Mouse (Mus musculus) kidney, postnatal 25 days (tissue): Measurements from ENCODE around the gene Adam12.

Source experiments
- DNase-seq, 2 experiments: peaks; one replicate each; pipeline ENCODE4 v3.0.0; 2021; ENCODE audit warnings: mixed read lengths in 2 of 2

Gene Adam12

DNA sequence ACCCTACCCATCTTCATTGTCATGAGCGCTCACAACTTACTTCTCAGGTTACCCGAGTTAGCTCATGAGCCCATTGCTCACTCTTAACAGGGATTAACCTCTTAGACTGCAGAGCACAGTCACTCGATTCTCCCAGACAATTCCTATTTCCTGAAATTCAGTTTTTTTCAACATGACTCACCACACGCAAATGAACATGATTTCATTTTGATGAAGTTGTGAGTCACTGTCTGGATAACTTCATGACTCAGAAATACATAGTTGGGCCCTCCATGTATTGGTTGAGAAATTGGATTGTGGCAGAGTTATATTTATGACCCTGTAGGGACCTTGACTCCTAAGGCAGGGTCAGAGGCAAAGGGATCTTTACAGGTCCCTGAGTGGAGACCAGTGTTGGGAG lies 230.4 kb downstream of the Adam12 start:
- no peak for DNase-seq

DNA sequence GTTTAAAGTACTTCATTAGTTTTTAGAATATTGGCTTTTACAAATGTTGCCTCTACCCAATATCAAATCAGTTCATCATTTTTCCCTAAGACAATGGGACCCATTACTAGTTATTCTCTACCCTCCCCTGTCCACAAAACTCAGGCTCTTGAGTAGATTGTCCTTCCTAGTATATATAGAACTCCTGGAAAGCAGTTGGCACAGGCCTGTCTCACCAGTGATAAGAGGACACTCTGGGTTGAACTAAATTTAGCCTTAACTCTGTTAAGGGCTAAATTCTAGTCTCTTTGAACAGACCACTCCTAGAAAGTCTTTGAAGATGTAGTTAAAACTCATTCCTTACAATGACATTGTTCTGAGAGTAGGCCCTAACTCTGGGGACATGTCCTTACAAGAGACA lies 241.0 kb downstream of the Adam12 start:
- DNase-seq, result no peak

DNA sequence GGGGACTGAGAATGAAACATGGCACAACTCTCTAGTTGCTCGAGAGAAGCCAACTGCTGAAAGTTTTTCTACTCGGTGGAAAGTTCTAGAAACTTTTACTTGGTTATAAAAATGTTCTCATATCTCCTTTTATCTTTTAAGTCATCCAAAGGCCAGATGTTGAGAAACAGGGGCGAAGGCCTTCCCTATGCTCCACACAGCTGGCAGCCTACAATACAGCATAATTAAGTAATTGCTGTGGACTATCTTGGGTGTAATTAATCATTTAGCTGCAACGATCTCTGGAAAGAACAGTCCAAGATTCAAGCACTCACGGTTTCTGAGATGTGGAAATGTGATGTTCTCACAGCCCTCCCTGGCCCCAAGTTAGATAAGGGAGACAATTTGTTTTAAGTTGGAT lies 243.6 kb downstream of the Adam12 start:
- DNase-seq, result peak in 1 of 2 experiments; percentile 42

DNA sequence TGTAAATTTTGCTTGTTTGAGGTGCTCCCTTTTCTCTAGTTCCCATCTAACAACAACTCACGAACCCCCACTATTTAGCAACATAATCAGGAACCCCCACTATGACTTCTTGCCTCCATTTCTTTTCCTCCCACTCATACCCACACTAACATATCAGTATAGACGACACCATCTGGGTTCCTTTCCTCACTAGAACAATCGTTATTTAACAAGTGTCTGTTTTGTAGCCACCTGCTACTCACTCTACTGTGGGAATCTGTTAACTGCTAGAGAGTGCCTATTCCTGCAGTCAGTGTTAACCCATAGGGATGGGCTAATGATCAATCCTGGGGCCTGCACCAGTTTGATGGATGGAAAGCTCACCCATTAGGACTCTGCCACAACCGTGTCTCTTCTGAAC lies 245.7 kb downstream of the Adam12 start:
- no peak for DNase-seq

DNA sequence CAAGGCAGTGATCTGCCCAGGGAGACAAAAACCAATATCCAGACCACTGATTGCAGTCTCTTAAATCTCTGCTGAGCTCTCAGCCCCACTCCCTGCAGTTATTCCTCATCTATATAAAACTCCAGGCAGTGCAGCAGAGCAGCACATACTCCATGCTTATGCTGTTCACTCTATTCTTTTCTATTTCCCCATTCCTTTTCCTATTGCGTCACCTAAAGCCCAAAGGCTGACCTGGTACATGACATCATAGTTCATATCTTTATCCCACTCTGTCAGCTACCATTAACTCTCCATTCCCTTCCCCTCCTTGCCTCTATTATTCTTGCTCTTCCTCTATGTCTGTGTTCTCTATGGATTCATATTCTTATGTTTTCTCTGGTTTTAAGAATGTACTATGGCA lies 246.3 kb downstream of the Adam12 start:
- DNase-seq, result no peak

DNA sequence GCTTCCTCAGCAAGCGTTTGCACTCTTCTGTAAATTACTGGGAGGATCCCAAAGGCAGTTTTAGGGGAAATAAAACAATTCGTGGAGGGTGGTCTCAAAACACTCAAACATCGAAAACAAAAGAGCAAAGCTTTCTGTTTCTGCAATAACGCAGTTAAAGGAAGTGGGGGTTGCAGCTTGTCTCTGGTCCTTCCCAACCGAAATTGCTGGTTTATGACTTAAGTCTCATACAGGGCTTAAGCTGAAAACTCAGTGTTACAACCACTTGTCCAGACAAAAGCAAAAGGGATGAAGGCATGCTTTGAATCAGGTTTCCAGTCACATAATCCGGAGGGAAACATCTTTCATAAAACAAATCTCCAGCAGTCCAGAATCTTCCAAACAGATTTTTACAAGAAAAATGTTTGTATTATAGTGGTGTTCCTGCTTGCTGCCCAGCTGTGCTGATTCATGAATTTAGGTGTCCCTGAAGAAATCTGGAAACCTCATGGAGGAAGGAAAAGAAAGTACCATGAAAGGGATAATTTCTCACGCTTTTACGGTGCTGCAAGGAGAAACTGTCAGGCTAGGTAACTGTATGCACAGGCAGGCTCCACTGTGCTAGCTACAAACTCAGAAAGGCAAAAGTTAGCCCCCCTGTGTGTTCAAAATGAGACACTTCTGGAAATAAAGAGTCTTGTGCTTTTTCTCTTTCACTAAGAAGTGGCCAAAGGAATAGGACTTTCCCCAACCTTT lies 255.4 kb downstream of the Adam12 start:
- DNase-seq, result no peak

DNA sequence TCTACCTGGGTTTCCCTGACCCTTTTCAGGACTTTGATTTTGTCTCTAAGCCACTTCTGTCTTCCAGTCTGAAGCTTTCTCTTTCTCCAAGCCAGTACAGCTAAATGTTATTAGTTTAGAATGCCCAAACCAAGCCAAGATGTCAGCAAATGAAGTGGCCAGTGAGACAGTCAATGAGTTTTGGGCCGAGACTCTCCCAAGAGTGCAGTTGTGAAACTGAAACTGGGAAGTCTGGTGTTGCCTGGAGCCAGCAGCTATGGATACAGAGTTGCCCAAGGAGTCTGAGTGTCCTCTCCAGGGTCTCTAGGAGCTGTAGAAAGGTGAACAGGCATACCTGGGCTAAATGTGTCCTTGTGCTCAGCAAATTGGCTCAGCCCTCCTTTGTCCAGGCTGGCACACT lies 260.9 kb downstream of the Adam12 start:
- no peak for DNase-seq

DNA sequence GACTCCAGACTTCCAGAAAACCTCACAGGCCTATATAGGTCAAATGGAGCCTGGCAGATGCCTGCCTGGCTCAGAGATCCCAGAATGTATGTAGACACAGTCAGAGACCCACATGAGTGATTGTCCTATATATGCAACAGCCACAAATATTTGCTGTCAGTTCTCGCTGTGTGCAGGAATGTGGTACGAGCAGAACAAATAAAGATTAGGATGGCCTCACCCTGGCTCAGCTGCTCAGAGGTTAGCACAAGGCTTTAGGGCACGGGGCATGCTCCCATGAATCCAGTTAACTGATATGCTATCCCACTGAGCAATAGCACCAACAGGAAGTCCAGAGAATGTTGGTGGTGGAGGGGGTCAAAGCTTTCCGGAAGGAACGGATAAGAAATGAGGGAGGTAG lies 261.5 kb downstream of the Adam12 start:
- DNase-seq, result peak; percentile 14 to 46

DNA sequence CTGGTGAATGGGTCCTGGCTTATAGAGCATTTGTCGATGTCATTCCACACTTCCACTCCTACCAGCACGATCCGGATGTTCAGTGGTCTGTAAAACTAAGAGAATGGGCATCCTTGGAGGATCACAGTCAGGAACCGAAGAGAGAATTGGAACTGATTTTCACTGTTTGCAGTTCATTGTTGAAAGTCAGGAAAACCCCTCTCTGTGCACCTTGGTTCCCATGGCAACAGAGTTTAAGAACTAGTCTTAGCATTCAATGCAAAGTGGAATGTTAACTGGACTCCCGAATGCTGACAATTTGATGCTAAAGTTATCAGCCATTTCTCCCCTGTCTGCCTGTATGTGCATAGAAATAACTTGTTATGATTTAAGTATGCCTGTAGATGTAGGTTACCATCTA lies 264.0 kb downstream of the Adam12 start:
- no peak for DNase-seq

DNA sequence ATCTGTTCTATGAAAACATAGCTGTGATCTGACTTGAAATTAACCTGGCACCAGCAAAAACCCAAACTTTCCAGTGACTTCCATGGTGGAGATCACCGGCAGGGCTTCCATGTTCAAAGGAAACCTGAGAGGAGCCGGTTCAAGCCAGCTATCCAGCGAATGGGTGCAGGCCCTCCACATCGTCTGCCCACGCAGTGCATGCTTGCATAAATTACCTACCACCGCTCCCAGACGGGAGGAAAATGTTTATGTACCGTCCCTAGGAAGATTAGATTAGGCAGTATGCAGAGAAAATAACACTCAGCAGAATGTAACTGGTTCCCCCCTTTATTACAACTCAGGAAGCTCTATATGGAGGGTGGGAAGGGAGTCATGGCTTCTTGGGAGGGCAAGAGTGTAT lies 268.4 kb downstream of the Adam12 start:
- DNase-seq, result no peak

DNA sequence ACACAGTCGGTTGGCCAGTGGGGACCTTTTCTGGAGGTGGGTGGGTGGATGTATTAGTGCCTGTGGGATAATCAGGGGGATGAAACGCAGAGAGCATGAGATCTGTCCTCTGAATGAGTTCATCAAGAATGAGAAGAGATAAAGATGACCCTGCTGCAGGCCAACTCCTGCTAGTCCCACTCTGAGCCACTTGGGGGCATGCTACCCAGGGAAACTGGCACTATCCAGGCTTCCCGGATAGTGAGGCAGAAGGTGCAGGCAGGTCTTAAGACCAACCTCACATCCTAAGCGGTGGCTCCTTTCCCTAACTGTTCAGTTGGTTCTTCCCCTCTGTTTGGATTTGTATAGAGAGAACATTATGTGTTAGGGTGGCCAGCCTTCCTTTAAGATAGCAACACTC lies 272.7 kb downstream of the Adam12 start:
- peak; percentile 37 to 39 for DNase-seq

DNA sequence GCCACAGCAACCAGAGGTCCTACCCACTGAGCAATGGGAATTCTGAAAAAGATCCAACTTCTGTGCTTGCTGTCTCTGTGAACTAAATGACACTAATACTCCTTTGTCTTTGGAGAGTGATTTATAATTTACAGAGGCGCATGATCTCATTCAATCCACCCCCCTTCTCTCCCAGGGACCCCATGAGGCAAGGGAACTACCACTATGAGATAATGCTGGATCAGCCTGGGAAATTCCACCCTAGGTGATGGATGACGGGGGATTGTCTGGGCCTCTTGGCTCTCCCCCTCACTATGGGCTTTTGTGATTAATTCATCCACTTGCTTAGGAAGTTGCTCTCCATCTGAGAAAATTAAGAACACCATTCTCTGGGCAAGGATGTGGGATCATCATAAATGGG lies 274.1 kb downstream of the Adam12 start:
- no peak for DNase-seq

DNA sequence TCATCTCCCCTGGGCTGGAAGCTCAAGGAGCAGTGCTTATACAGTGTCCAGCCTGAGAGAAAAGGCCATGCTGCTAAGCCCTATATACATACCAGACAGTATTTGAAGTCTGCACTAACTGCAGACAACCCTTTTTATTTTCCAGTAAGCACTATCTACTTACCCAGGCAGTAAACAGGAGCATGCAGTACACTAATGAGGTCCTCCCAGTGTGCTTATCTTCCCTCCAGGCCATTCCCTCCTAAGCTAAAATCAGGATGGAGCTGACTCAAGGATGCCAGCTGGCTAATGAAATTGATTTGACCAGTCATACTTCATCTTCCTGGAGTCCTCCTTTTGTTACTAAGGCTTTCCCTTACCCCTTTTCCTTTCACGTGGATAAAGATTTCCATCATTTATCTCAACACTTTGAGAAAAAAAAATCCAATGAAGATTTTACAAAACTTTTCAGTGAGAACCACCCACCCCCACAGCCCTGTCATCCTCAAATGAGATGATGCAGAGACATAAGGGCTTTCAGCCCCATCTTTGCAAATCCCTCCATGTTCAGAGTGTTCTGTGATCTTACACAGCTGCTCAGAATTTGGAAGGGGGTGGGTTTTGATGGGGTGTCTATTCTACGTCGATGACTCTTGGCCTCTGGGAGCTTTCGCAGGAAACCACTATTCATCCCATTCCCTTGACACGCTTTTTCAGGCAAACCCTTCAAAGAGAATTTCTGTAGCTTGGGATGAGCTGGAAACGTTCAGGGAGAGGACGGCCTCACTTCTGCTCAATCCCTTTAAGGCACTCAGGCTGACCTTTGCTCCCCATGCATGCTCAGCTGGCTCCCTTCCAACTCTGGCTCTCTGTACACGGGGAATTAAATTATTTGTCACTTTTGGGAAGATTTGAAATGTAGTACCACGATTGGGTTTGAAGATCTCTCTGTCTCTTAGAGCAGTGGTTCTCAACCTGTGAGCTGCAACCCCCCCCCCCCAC lies 277.5 kb downstream of the Adam12 start:
- peak; percentile 58 to 73 for DNase-seq

DNA sequence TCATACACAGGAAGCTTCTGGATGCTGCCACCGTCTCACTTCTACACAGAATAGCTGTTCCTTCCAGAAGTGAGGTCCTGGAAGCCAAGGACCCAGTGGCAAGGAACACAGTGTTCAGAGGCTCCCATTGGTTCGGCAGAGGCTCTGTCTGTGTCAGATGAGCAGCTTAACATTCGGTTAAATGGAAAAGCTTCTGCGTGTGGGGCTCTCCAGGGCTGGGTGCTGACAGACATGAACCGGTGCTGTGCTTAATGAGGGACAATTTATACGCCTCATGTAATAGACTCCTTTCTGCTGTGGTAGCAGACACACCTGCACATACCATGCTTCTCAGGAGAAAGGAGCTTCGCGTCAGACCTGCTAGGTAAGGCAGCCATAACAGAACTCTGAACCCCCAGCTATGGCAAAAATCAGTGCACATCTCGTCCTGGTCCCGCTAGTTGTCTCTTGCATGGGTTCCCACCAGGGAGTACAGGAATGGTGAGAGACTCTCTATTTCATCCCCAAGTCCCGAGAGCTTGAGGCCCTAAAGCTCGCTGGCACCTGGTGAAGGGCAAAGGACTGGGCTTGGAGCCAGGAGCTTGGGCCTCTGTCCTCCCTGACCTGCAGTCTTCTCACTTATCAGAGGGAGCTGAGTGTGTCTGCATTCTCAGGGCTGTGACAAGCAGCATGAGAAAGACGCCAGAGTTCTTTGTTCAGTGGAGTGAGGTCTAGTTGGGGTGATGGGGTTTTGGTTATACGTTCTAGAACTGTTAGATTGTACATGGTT lies 280.0 kb downstream of the Adam12 start:
- DNase-seq, result peak in 1 of 2 experiments; percentile 36

DNA sequence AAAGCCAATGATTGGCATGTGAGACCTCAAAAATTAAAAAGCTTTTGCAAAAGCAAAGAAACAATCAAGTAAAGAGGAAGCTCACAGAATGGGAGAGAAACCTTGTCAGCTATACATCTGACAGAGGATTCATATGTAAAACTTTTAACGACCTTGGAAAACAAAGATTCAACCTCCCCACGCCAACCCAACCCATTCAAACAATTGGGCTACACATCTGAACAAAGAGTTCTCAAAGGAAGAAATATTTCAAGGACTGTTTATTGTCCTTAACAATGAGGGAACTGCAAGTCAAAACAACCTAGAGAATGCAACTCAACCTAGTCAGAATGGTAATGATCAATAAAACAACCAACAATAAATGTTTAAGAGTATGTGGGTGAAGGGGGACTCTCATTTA lies 284.6 kb downstream of the Adam12 start:
- no peak for DNase-seq

DNA sequence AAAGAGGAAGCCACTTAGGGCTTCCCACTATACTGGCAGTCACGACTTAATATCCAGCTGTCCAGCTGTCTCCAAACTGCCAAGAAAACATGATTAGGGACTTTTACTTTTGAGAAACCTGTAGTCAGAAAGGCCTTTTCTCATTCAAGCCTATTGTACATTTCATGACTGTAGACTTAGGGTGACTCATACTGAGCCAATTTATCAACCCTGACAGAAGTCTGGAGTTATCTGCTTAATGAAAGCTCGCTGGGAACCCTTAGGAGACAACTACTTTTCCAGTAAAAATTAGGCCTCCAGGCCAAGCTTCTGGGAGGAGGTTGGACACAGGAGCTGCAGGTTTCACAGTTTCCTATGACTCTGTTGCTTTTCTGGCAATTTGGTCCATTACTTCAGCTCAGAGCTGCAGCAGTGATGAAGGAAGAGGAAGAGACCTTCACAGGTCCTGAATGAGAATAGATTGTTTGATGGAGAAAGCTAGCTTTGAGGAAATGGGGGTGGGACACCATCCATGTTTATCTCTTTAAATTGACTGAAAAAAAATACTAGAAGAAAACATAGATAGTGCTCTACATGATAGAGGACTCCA lies 285.1 kb downstream of the Adam12 start:
- no peak for DNase-seq

DNA sequence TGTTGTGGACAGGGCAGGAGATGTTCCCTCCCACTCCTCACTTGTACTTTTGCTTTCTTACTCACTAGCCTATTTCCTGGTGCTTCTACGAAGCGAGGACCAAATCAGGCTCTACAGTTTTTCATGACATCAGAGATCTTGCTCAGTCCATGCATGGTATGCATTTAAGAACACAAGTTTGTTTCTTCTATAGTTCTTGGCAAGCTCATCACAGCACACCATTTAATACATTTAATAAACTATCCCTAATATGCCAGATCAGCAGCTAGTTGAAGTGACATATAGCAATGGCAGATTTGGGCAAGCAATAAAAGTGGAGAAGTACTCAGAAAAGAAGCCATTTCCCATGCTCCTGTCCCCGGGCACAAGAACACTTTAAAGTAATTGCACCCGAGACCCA lies 285.8 kb downstream of the Adam12 start:
- no peak for DNase-seq

DNA sequence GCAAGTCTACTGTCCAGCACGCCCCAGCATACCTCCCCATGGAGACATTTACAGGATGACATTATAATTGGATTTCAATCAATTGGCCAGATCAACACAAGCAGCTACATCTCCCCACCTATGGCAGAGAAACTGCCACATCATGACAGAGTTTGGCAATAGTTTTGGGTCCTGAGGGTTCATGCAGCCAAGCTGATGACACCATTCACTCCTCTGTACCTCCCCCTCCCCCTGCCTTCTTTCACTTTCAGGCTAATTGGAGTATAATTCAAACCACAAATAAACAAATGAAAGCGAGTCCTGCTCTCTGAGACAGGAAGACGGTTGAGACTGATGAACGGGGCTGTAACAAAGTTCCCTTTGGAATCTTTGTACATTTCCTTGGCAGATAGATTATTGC lies 291.5 kb downstream of the Adam12 start:
- no peak for DNase-seq

DNA sequence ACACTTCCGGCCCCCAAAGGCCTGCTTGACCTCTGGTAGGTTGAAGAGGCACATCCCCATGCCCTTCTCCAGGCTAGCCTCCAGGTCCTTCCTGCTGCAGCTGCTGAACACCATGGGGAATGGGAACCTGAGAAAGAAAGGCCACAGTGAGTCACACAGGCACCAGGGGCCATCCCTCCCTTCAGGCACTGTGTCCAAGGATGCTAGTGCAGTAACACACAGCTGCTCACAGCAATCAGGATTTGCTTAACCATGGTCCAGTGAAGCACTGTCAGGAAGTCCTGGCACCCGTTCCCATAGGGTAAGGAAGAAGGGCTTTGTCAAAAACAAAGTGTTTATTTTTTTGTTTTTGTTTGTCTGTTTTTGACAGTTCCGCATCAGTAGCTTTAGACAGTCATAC lies 294.5 kb downstream of the Adam12 start:
- no peak for DNase-seq

DNA sequence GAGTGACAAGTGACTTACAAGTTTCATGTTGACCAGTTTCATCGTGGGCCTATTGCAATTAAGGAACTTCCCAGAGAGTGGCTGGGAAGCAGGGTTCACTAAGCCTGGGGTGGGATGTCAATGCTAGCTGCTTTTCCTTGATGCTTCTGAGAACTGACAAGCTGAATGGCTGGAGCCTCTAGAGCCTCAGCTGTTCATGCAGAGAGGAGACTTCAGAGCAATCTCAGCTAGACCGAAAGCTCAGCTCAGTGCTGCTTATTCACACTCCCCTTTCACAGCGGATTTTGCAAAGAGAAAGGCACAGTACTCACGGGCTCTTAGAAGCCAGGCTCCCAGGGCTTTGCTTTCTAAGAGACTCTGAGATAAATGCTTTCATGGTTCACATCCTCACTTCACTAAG lies 295.6 kb downstream of the Adam12 start:
- DNase-seq, result no peak

DNA sequence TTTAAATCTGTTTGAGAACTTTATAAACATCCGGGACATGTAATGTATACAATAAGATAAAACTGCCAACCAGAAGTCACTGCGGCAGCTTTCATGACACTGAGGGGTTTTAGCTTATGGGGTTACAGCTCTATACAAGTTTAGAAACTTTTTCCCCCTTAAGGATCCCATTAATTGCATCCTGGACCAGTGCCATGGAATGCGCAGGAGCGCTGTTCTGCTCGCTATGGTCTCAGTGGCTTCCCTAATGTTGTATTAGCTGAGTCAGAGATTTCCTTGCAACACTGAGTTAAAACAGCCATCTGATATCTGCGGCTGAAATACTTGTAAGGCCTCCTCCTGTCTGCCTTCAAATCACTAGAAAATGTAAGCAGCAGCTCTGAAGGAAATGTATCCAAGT lies 298.6 kb downstream of the Adam12 start:
- no peak for DNase-seq

DNA sequence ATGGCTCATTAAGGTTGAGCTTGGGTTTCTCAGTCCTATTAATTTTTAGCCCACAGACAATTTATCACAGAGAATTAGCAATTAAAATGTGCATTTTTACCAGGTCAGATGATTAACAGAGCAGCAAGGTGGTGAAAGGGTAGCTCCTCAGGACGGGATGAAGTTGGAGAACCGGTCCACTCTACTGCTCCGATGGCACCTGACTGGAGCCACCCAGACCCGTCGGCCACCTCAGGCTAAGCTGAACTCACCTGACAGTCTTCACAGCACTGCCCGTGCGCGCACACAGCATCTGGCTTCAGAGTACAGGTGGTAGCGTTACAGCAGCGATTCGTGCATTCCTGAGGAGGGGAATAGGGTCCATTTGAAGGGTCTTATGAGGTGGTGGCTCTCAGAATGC lies 300.5 kb downstream of the Adam12 start:
- DNase-seq, result peak; percentile 33 to 69

DNA sequence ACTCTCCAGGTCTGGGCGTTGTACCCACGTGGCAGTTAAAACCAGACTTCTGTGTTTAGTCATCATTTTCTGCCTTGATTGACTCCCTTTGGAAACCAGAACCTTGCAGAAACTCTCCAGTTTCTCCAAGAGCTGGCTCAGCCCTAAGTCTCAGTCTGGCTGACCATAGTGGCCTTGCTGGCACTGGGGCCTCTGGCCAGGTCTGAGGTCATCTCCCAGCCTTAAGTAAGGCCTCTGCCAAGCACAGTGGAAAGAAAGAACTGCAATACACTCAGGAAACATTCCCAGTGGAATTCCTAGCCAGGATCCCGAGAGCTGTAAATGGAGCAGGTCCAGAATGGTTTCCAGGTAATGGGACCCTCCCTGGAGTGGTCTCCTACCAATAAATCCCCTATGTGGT lies 303.0 kb downstream of the Adam12 start:
- DNase-seq, result peak in 1 of 2 experiments; percentile 30
